Mouse (Mus musculus) embryonic facial prominence, embryonic 12.5 days (tissue): ENCODE data around the gene Rab36. TPM values are rescaled to one million over a fixed set of nuclear protein-coding genes. Genes with fewer than 3 reads are reported as not detected.
A peak's percentile ranks its signal among the peaks of the same experiment; 100 is the strongest.
"Not testable (repeated sequence)": the region's sequence is repeated elsewhere in the genome, so short reads cannot be mapped to it uniquely, and the experiment has no call there.

Experiments used
- ATAC-seq: fragments of 200-750 bp; cut with Nextera tagmentation; 2 replicates; pipeline ENCODE4 v1.8.0; 2017; ENCODE audit not compliant: insufficient number of reproducible peaks, insufficient read depth, low FRiP score, low TSS enrichment
- H3K27ac ChIP-seq: fragments of 300-500 bp; sonication (generic); 2 replicates; pipeline ENCODE4 v1.5.1; 2016; ENCODE audit warnings: mild to moderate bottlenecking
- H3K27me3 ChIP-seq: fragments of 300-500 bp; sonication (generic); 2 replicates; pipeline ENCODE4 v1.6.1; 2016; ENCODE audit warnings: mild to moderate bottlenecking, moderate library complexity
- H3K36me3 ChIP-seq: fragments of 300-500 bp; sonication (generic); 2 replicates; pipeline ENCODE4 v1.6.1; 2016; ENCODE audit warnings: mild to moderate bottlenecking
- H3K4me1 ChIP-seq: fragments of 300-500 bp; sonication (generic); 2 replicates; pipeline ENCODE4 v1.6.1; 2016
- H3K4me2 ChIP-seq: fragments of 300-500 bp; sonication (generic); replicated peaks from 2 replicates; pipeline ENCODE4 v1.6.1; 2016; ENCODE audit warnings: mild to moderate bottlenecking, moderate library complexity
- H3K4me3 ChIP-seq: fragments of 300-500 bp; sonication (generic); 2 replicates; pipeline ENCODE4 v1.5.1; 2016; ENCODE audit warnings: mild to moderate bottlenecking
- H3K9ac ChIP-seq: fragments of 300-500 bp; sonication (generic); 2 replicates; pipeline ENCODE4 v1.6.1; 2016; ENCODE audit warnings: mild to moderate bottlenecking, moderate library complexity
- H3K9me3 ChIP-seq: fragments of 300-500 bp; sonication (generic); 2 replicates; pipeline ENCODE4 v1.6.1; 2016; ENCODE audit warnings: mild to moderate bottlenecking, moderate library complexity
- WGBS: fragments of 180-500 bp; shearing (Covaris S2); methylation state at CpG from one replicate; pipeline ENCODE4 v1.1.7; 2016; 5-methylcytosine and 5-hydroxymethylcytosine counted together
- polyA plus RNA-seq: library from polyadenylated mRNA; unstranded; fragments of >200 nt; fragmentation: Nextera tagmentation; extraction: Ambion mirVana; gene quantifications from 2 replicates; pipeline ENCODE4 v1.2.1, GENCODE M21; 2016

Rab36 gene
- polyA plus RNA-seq, 1 experiment from 2014 or later, result 15.3 TPM

DNA sequence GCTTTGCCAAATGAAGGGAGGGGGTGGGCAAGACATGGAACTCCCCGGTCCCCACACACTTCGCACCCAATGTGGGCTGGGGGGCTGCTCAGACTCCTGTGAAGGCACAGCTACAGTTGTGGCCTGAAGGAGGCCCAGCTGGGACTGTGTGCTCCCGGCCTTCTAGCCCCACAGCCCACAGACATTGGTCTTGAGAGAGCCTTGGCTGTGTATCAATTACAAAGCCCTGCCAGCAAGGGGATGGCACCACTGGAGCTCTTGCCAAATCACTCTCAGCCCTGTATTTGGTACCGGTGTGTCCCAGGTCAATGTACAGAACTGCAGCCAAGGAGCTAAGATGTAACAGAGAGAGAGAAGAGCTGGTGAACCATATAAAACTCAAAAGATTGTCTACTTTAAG lies 20.4 kb upstream of the Rab36 start:
- no peaks in the 10 kb centered on the region for H3K27me3 ChIP-seq

DNA sequence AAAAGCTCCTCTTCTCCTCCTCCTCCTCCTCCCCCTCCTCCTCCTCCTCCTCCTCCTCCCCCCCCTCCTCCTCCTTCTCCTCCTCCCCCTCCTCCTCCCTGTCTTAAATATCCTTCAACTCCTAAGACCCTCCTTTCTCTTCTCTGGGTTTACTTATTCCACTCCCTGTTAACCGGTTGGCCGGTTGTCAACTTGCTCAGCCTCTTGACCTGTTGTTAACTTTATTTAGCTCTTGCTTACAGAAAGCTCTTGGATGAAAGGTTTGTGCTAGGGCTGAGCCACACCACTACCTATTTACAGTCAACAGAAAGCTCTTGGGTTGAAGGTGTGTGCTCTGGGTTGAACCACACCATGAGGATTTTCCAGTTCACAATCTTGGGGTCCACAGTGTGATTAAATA lies 16.6 kb upstream of the Rab36 start:
- H3K4me2 ChIP-seq, result no peak overlapping the region
- H3K9me3 ChIP-seq, result no peaks in the 10 kb centered on the region
- no peaks in the 10 kb centered on the region for H3K27me3 ChIP-seq
- no peak overlapping the region for H3K9ac ChIP-seq
- no peak overlapping the region for H3K4me3 ChIP-seq
- WGBS, result 47% methylated on average over 2 of the region's 2 CpGs
- no peaks in the 10 kb centered on the region for H3K36me3 ChIP-seq
- no peak for ATAC-seq
- H3K4me1 ChIP-seq, result no peaks in the 10 kb centered on the region
- no peak overlapping the region for H3K27ac ChIP-seq

More for the DNA sequence above, 20.4 kb upstream of the Rab36 start:
- H3K4me3 ChIP-seq, result no peak overlapping the region
- H3K4me1 ChIP-seq, result no peaks in the 10 kb centered on the region
- ATAC-seq, result no peak
- H3K27ac ChIP-seq, result no peak overlapping the region
- no peaks in the 10 kb centered on the region for H3K36me3 ChIP-seq
- H3K4me2 ChIP-seq, result no peak overlapping the region
- 85% methylated on average over 4 of the region's 4 CpGs for WGBS
- H3K9me3 ChIP-seq, result no peaks in the 10 kb centered on the region
- no peak overlapping the region for H3K9ac ChIP-seq

DNA sequence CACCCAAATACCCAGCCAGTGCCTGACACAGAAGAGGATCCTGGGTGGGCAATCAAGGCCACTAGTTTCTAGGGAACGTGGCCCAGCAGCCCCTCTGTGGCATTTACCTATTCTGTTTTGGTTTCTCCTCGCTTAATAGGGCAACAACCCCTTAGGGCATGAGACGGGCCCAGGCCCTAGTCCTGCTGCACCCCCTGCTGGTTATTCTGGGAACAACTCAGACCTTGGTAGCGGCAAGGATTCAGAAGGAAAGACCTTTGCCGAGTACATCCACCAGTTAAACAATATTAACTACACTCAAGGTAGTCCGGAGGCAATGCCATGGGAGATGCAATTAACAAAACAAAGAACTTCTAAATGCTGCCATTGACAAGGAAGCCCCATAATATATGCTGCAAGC lies 15.7 kb upstream of the Rab36 start:
- H3K4me1 ChIP-seq, result no peaks in the 10 kb centered on the region
- WGBS, result 15% methylated on average over 6 of the region's 6 CpGs
- no peaks in the 10 kb centered on the region for H3K36me3 ChIP-seq
- no peak overlapping the region for H3K27ac ChIP-seq
- H3K4me2 ChIP-seq, result no peak overlapping the region
- ATAC-seq, result no peak
- H3K9ac ChIP-seq, result no peak overlapping the region
- no peaks in the 10 kb centered on the region for H3K9me3 ChIP-seq
- no peaks in the 10 kb centered on the region for H3K27me3 ChIP-seq
- H3K4me3 ChIP-seq, result no peak overlapping the region

DNA sequence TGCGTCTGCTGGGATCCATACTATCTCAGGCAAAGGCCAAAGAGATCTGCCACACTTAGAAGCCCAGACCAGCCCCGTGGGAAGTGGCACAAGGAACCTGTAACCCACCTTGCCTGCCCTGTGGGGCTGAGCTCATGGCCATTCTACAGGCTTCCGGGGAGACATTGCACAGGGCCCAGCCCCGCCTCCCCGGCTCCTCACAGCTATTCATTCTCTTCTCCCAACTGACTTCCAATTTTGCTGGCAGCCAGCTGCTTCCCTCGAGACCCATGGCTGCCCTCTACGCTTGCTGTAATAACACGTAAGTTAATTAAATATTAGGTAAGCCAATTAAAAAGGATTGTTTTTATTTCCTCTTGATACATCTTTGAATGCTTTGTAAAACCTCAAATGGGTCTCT lies 10.4 kb upstream of the Rab36 start:
- Histone ChIP-seq H3K9ac (no peak overlapping the region), H3K4me2 (no peak overlapping the region), H3K27ac (no peak overlapping the region), H3K4me3 (no peak overlapping the region), H3K4me1 (no peaks in the 10 kb centered on the region), H3K9me3 (no peaks in the 10 kb centered on the region), H3K27me3 (no peaks in the 10 kb centered on the region), H3K36me3 (no peaks in the 10 kb centered on the region)
- ATAC-seq, result no peak
- WGBS, result 63% methylated on average over 8 of the region's 8 CpGs

DNA sequence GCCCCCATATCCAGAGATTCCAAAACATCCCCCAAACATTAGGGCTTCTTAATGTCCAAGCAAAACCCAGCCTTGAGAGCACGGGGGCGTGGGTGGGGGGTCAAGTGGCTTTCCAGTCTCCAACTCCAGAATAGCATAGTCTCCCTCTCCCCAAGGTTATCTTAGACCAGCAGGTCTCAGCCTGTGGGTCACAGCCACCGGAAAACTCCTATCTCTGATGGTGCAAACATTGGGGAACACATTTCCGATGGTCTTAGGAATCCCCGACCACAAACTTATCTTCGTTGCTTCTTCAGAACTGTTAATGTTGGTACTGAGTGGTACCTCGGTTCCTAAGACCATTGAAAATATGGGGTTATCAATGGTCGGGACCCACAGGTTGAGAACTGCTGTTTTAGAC lies 8.1 kb upstream of the Rab36 start:
- Histone ChIP-seq H3K27ac (no peak overlapping the region), H3K36me3 (no peaks in the 10 kb centered on the region), H3K27me3 (no peaks in the 10 kb centered on the region), H3K4me1 (peaks cover 11% of the 10 kb centered on the region), H3K9ac (no peak overlapping the region), H3K9me3 (no peaks in the 10 kb centered on the region), H3K4me3 (no peak overlapping the region), H3K4me2 (no peak overlapping the region)
- no peak for ATAC-seq
- 93% methylated on average over 8 of the region's 8 CpGs for WGBS

DNA sequence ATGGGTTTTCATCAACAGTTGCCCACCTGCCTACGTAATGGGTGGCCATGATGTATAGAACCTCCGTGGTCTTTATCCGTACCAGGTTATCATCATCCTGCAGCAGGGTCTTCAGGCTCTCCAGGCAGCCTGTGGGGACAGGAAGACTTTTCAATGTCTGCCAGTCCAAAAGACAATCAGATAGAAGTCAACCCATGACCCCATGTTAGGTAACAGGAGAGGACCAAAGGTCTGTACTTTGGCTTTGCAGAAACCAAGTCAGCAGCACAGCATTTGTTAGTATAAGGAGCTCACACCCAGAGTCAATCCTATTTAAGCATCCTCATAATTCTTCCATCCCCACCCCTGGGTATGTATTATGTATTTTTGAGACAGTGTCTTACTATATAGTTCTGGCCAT lies 7.2 kb upstream of the Rab36 start:
- Histone ChIP-seq H3K27me3 (no peaks in the 10 kb centered on the region), H3K4me3 (no peak overlapping the region), H3K4me1 (peaks cover 11% of the 10 kb centered on the region), H3K4me2 (no peak overlapping the region), H3K9me3 (no peaks in the 10 kb centered on the region), H3K36me3 (no peaks in the 10 kb centered on the region), H3K27ac (no peak overlapping the region), H3K9ac (no peak overlapping the region)
- ATAC-seq, result no peak
- WGBS, result 94% methylated on average over 3 of the region's 3 CpGs

DNA sequence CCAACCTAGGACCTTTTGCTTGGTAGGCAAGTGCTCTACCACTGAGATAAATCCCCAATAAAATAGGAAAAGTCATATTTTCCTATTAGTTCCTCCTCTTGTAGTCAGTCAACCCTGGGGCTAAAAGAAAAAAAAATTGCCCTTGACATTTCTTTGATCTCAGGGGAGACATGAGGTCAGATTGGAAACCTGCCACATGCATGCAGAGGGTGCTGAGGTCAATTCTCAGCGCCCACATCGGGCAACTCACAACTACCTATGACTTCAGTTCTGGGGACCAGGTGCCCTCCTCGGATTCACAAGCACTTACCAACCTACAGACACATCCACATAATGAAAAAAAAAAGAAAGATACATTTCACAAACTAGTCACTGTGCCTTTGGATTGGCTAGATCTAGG lies 6.6 kb upstream of the Rab36 start:
- H3K4me2 ChIP-seq, result no peak overlapping the region
- H3K4me1 ChIP-seq, result peaks cover 11% of the 10 kb centered on the region
- WGBS, result 85% methylated on average over 3 of the region's 3 CpGs
- no peak for ATAC-seq
- H3K27me3 ChIP-seq, result no peaks in the 10 kb centered on the region
- H3K4me3 ChIP-seq, result no peak overlapping the region
- H3K9ac ChIP-seq, result no peak overlapping the region
- no peaks in the 10 kb centered on the region for H3K36me3 ChIP-seq
- H3K9me3 ChIP-seq, result no peaks in the 10 kb centered on the region
- H3K27ac ChIP-seq, result no peak overlapping the region

DNA sequence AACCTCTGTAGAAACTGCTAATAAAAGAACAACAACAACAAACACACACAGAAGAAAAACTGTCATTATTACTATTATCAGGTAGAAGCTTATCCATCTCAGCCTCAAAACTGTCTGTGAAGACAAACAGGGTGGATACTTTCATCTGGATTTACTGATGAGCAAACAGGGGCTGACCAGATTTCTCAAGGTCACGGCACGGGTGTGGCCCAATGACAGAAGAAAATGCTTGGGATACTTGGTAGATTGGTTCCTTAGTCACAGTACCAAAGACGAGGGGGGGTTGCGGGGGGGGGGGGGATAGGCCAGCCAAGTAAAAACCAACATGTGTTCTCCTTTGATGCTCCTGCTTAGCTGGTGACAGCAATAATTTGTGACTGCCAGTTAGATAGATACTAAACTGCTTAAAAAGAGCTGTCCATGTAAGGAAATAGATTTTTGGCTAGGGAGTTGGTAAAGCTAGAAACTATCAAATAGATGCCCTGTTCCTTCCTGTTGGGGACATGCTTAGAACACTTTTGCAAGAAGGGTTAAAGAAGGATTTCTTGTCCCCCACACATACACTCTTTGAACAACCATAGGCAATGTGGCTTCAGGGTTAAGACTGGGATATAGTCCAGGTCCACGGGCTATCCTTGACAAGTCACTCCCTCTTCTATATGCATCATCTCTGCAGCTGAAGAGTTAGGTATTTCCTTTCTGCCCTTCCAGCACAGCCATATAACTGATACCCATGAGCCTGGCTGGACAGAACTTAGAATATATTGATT lies 5.3 kb upstream of the Rab36 start:
- Histone ChIP-seq H3K9me3 (no peaks in the 10 kb centered on the region), H3K4me3 (no peak overlapping the region), H3K27ac (no peak overlapping the region), H3K36me3 (no peaks in the 10 kb centered on the region), H3K4me2 (no peak overlapping the region), H3K4me1 (peaks cover 18% of the 10 kb centered on the region), H3K9ac (no peak overlapping the region), H3K27me3 (no peaks in the 10 kb centered on the region)
- WGBS, result 74% methylated on average over 5 of the region's 5 CpGs
- no peak for ATAC-seq

DNA sequence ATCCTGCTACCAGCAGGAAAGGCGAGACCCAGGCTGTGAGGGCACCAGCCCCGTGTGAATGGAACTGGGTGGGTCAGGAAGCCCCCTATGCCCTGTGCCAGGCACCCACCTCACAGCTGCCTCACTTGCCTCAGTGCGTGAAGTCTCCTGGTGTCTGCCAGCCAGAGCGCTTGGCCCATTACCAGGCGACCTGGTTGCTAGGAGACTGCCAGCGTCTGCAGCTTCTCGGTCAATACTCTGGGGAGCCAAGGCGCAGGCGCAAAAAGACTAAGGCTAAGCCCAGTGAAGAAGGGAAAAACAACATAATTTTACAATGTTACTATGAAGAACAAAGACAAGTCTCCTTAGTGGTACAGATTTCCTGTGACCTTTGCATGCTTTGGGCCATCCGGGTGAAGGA lies 4.5 kb upstream of the Rab36 start, which contains the start of gene Rsph14:
Rsph14 (minus strand) TSS at position 192 of the 400 bp plus-strand sequence.
- Histone ChIP-seq H3K27ac (no peak within 1 kb of the TSS), H3K4me1 (peaks cover 20% of the 10 kb centered on the region), H3K4me3 (no peak within 1 kb of the TSS), H3K27me3 (no peaks in the 10 kb centered on the region), H3K36me3 (no peaks in the 10 kb centered on the region), H3K4me2 (peak within 1 kb of the TSS; percentile 32; the same call in 1 of the 2 replicates), H3K9me3 (no peaks in the 10 kb centered on the region), H3K9ac (no peak within 1 kb of the TSS)
- no peak for ATAC-seq
- 16% methylated on average over 10 of the region's 10 CpGs for WGBS

DNA sequence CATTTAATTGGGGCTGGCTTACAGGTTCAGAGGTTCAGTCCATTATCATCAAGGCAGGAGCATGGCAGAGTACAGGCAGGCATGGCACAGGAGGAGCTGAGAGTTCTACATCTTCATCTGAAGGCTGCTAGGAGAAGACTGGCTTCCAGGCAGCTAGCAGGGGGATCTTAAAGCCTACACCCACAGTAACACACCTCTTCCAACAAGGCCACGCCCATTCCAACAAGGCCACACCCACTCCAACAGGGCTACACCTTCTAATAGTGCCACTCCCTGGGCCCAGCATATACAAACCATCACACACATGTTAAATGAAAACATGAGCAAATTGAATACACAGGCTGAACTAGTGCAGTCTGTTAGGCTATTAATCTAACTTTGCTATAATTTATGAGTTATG lies 5.2 kb downstream of the Rab36 start:
- H3K4me3 ChIP-seq, ATAC-seq, H3K4me2 ChIP-seq, H3K4me1 ChIP-seq, H3K27ac ChIP-seq, H3K9me3 ChIP-seq, H3K27me3 ChIP-seq, H3K9ac ChIP-seq: not testable (repeated sequence)
- 15% methylated on average over 1 of the region's 1 CpGs for WGBS
- peaks cover 16% of the 10 kb centered on the region; the same call in 1 of the 2 replicates for H3K36me3 ChIP-seq

DNA sequence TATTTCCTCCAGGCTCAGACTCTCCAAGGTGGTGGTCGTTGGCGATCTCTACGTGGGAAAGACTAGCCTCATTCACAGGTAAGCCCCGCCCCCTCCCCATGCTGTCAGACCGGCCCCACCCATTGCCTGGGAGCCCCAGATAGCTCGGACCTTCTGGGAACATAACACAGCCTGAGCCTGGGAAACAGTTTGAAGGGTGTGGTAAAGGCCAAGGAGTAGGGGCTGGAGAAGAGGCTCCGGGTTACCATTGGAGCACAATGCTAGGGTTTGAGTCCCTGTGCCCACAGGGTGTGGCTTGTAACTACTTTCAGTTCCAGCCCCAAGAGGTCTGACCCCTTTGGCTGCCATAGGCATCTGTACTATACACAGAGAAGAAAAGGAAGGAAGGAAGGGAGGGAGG lies 7.6 kb downstream of the Rab36 start:
- Histone ChIP-seq H3K4me2 (no peak overlapping the region), H3K36me3 (peaks cover 19% of the 10 kb centered on the region; the same call in 1 of the 2 replicates), H3K9ac (no peak overlapping the region), H3K4me1 (no peaks in the 10 kb centered on the region), H3K27ac (no peak overlapping the region), H3K27me3 (no peaks in the 10 kb centered on the region), H3K9me3 (no peaks in the 10 kb centered on the region), H3K4me3 (no peak overlapping the region)
- ATAC-seq, result no peak
- 37% methylated on average over 7 of the region's 7 CpGs for WGBS

DNA sequence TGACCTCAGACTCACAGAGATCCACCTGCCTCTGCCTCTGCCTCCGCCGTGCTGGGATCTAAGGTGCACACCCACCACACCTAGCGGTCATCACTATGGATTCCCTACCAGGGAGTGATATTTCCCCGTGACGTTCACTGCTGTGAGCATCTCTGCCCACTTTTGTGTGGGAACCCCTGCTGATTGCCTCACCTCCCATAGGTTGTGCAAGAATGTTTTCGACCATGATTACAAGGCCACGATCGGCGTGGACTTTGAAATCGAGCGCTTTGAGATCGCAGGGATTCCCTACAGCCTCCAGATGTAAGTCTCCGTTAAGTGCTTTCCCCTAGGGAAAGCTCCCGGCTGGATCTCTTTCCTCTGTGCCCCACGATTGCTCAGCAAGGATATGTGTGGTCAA lies 9.0 kb downstream of the Rab36 start:
- Histone ChIP-seq H3K36me3 (peaks cover 19% of the 10 kb centered on the region; the same call in 1 of the 2 replicates), H3K27me3 (no peaks in the 10 kb centered on the region), H3K4me3 (no peak overlapping the region), H3K4me1 (no peaks in the 10 kb centered on the region), H3K27ac (no peak overlapping the region), H3K9me3 (no peaks in the 10 kb centered on the region), H3K4me2 (no peak overlapping the region), H3K9ac (no peak overlapping the region)
- WGBS, result 88% methylated on average over 15 of the region's 15 CpGs
- ATAC-seq, result no peak
